Mouse (Mus musculus): ENCODE measurements at regions not wholly inside any gene's neighbourhood (a gene's known extent, or its start where the extent isn't known, plus 50 kb on each side); places are given as distances from the start of the nearest gene placed in this dataset.

GRCm38 (mm10) chr1:128860094-128860493 lies 268.0 kb upstream of the Cxcr4 start:
- Histone ChIP-seq H3K4me3 (ENCODE audit: low read depth, low read length) (no peak overlapping the region), H3K9me3 (ENCODE audit: control insufficient read depth, low read length) (no peaks in the 10 kb centered on the region), H3K9ac (ENCODE audit: low read length) (no peak overlapping the region), H3K27me3 (replicated peaks; ENCODE audit: control insufficient read depth, insufficient read depth, low read length) (no peaks in the 10 kb centered on the region), H3K36me3 (ENCODE audit: control insufficient read depth, insufficient read depth, low read length) (no peaks in the 10 kb centered on the region), H3K4me1 (replicated peaks; ENCODE audit: control insufficient read depth, insufficient read depth, low read length) (no peaks in the 10 kb centered on the region), H3K27ac (ENCODE audit: low read depth) (no peak overlapping the region), H3K4me2 (ENCODE audit: low read length) (no peak overlapping the region)
- ATAC-seq (replicated peaks; ENCODE audit: low FRiP score, low TSS enrichment, low read depth) (no peak), DNase-seq (ENCODE audit: low spot score) (no peak)
- 37% methylated on average over 7 of the region's 7 CpGs for WGBS

- Histone ChIP-seq H3K4me3 (ENCODE audit: low read depth, low read length) (no peak overlapping the region), H3K9ac (ENCODE audit: low read length) (no peak overlapping the region), H3K36me3 (ENCODE audit: control insufficient read depth, insufficient read depth, low read length) (no peaks in the 10 kb centered on the region), H3K27ac (ENCODE audit: low read depth) (no peak overlapping the region), H3K4me1 (replicated peaks; ENCODE audit: control insufficient read depth, insufficient read depth, low read length) (no peaks in the 10 kb centered on the region), H3K4me2 (ENCODE audit: low read length) (no peak overlapping the region), H3K27me3 (replicated peaks; ENCODE audit: control insufficient read depth, insufficient read depth, low read length) (no peaks in the 10 kb centered on the region), H3K9me3 (ENCODE audit: control insufficient read depth, low read length) (no peaks in the 10 kb centered on the region)
- DNase-seq (ENCODE audit: low spot score), result no peak
- ATAC-seq (replicated peaks; ENCODE audit: low FRiP score, low TSS enrichment, low read depth), result no peak
- 72% methylated on average over 2 of the region's 2 CpGs for WGBS
Observed at GRCm38 (mm10) chr1:128858661-128859060, 266.6 kb upstream of the Cxcr4 start.

DNA sequence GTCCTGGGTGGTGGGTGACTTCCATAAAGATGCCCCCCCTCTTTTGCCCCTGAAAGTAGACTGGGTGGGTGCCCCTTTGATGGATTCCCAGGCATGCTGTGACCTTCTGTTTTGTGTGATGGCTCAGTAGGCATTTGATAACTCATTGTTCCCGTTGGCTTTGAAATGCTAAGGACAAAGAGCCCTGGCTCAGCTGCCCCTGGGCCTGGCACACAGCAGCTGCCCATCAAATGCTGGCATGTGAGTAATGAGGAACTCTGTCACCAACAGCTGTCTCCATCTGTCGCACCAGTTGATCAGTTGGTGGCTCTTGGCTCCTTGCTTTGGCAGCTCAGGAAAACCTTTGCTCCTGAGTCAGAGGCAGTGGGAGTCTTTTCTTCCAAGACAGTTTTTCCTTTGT lies 264.8 kb upstream of the Cxcr4 start:
- no peak for DNase-seq (ENCODE audit: low spot score)
- H3K27me3 ChIP-seq (replicated peaks; ENCODE audit: control insufficient read depth, insufficient read depth, low read length), result no peaks in the 10 kb centered on the region
- H3K4me1 ChIP-seq (replicated peaks; ENCODE audit: control insufficient read depth, insufficient read depth, low read length), result no peaks in the 10 kb centered on the region
- no peak overlapping the region for H3K27ac ChIP-seq (ENCODE audit: low read depth)
- 64% methylated on average over 2 of the region's 2 CpGs for WGBS
- no peak for ATAC-seq (replicated peaks; ENCODE audit: low FRiP score, low TSS enrichment, low read depth)
- no peaks in the 10 kb centered on the region for H3K9me3 ChIP-seq (ENCODE audit: control insufficient read depth, low read length)
- H3K9ac ChIP-seq (ENCODE audit: low read length), result no peak overlapping the region
- no peak overlapping the region for H3K4me2 ChIP-seq (ENCODE audit: low read length)
- H3K36me3 ChIP-seq (ENCODE audit: control insufficient read depth, insufficient read depth, low read length), result no peaks in the 10 kb centered on the region
- no peak overlapping the region for H3K4me3 ChIP-seq (ENCODE audit: low read depth, low read length)

GRCm38 (mm10) chr1:128854649-128855048 lies 262.6 kb upstream of the Cxcr4 start:
- H3K27me3 ChIP-seq (replicated peaks; ENCODE audit: control insufficient read depth, insufficient read depth, low read length), result no peaks in the 10 kb centered on the region
- DNase-seq (ENCODE audit: low spot score) (no peak), ATAC-seq (replicated peaks; ENCODE audit: low FRiP score, low TSS enrichment, low read depth) (no peak)
- no peaks in the 10 kb centered on the region for H3K4me1 ChIP-seq (replicated peaks; ENCODE audit: control insufficient read depth, insufficient read depth, low read length)
- H3K4me2 ChIP-seq (ENCODE audit: low read length), result no peak overlapping the region
- H3K27ac ChIP-seq (ENCODE audit: low read depth), result no peak overlapping the region
- H3K4me3 ChIP-seq (ENCODE audit: low read depth, low read length), result no peak overlapping the region
- no peaks in the 10 kb centered on the region for H3K9me3 ChIP-seq (ENCODE audit: control insufficient read depth, low read length)
- no peak overlapping the region for H3K9ac ChIP-seq (ENCODE audit: low read length)
- H3K36me3 ChIP-seq (ENCODE audit: control insufficient read depth, insufficient read depth, low read length), result no peaks in the 10 kb centered on the region
- 49% methylated on average over 9 of the region's 9 CpGs for WGBS

GRCm38 (mm10) chr1:128853286-128853685 lies 261.2 kb upstream of the Cxcr4 start:
- no peak overlapping the region for H3K4me3 ChIP-seq (ENCODE audit: low read depth, low read length)
- WGBS, result 83% methylated on average over 9 of the region's 10 CpGs
- H3K9ac ChIP-seq (ENCODE audit: low read length), result no peak overlapping the region
- no peaks in the 10 kb centered on the region for H3K4me1 ChIP-seq (replicated peaks; ENCODE audit: control insufficient read depth, insufficient read depth, low read length)
- H3K4me2 ChIP-seq (ENCODE audit: low read length), result no peak overlapping the region
- no peaks in the 10 kb centered on the region for H3K36me3 ChIP-seq (ENCODE audit: control insufficient read depth, insufficient read depth, low read length)
- H3K9me3 ChIP-seq (ENCODE audit: control insufficient read depth, low read length), result no peaks in the 10 kb centered on the region
- no peak for ATAC-seq (replicated peaks; ENCODE audit: low FRiP score, low TSS enrichment, low read depth)
- no peaks in the 10 kb centered on the region for H3K27me3 ChIP-seq (replicated peaks; ENCODE audit: control insufficient read depth, insufficient read depth, low read length)
- no peak for DNase-seq (ENCODE audit: low spot score)
- H3K27ac ChIP-seq (ENCODE audit: low read depth), result no peak overlapping the region

GRCm38 (mm10) chr1:128837361-128837760 lies 245.3 kb upstream of the Cxcr4 start:
- Histone ChIP-seq H3K27me3 (replicated peaks; ENCODE audit: control insufficient read depth, insufficient read depth, low read length) (no peaks in the 10 kb centered on the region), H3K4me2 (ENCODE audit: low read length) (no peak overlapping the region), H3K27ac (ENCODE audit: low read depth) (no peak overlapping the region), H3K36me3 (ENCODE audit: control insufficient read depth, insufficient read depth, low read length) (no peaks in the 10 kb centered on the region), H3K9ac (ENCODE audit: low read length) (no peak overlapping the region), H3K4me3 (ENCODE audit: low read depth, low read length) (no peak overlapping the region), H3K4me1 (replicated peaks; ENCODE audit: control insufficient read depth, insufficient read depth, low read length) (no peaks in the 10 kb centered on the region), H3K9me3 (ENCODE audit: control insufficient read depth, low read length) (no peaks in the 10 kb centered on the region)
- ATAC-seq (replicated peaks; ENCODE audit: low FRiP score, low TSS enrichment, low read depth) (no peak), DNase-seq (ENCODE audit: low spot score) (no peak)
- WGBS, result 89% methylated on average over 4 of the region's 4 CpGs

DNA sequence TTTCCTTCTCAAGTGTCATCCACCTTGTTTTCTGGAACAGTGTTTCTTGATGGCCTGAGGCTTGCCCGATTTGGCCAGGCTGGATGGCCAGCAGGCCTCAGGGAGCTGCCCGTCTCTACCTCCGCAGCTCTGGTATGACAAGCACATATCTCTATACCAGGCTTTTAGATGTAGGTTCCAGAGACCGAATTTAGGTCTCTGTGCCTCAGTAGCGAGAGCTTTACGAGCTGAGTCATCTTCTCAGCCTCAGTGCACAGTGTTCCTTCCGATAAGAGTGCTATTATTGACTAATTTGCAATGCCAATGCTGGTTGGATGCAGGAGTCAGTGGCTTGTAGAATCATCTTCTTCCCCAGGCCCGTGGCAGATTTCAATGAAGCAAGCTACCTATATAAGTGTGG lies 243.4 kb upstream of the Cxcr4 start:
- ATAC-seq (replicated peaks; ENCODE audit: low FRiP score, low TSS enrichment, low read depth), result no peak
- Histone ChIP-seq H3K4me2 (ENCODE audit: low read length) (no peak overlapping the region), H3K36me3 (ENCODE audit: control insufficient read depth, insufficient read depth, low read length) (no peaks in the 10 kb centered on the region), H3K4me1 (replicated peaks; ENCODE audit: control insufficient read depth, insufficient read depth, low read length) (no peaks in the 10 kb centered on the region), H3K27me3 (replicated peaks; ENCODE audit: control insufficient read depth, insufficient read depth, low read length) (no peaks in the 10 kb centered on the region), H3K27ac (ENCODE audit: low read depth) (no peak overlapping the region), H3K4me3 (ENCODE audit: low read depth, low read length) (no peak overlapping the region), H3K9me3 (ENCODE audit: control insufficient read depth, low read length) (no peaks in the 10 kb centered on the region), H3K9ac (ENCODE audit: low read length) (no peak overlapping the region)
- no peak for DNase-seq (ENCODE audit: low spot score)
- WGBS, result 83% methylated on average over 8 of the region's 8 CpGs

DNA sequence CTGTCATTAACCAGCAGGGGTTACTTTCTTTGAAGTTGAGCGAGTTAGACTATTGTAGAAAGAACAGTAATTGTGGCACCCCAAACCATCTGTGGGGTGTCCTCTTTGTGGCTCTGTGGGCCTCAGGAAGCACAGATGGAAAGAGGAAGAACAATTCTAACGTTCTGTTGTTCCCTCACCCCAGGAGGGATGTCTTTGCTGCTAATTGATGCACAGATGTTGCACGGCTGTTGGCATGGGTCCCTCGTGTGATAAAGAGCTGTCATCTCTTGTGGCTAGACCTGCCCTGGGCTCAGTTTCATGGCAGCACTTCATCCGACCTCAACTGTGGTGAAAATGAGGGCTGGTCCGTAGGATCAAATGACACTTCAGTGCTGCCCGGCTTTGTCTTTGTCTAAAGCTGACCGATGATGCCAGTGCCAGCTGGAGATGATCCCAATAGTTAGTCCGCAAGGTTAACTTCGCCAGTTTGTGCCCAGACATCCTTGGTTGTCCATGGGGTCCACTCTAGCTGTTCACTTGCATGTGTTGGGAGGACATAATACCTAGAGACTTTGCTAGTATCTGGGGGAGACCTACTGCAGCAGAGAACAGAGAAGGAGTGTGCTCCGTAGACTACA lies 241.1 kb upstream of the Cxcr4 start:
- H3K4me3 ChIP-seq (ENCODE audit: low read depth, low read length), result no peak overlapping the region
- ATAC-seq (replicated peaks; ENCODE audit: low FRiP score, low TSS enrichment, low read depth), result no peak

GRCm38 (mm10) chr1:128832201-128832883 lies 240.2 kb upstream of the Cxcr4 start:
- H3K4me1 ChIP-seq (replicated peaks; ENCODE audit: control insufficient read depth, insufficient read depth, low read length), result no peaks in the 10 kb centered on the region
- H3K36me3 ChIP-seq (ENCODE audit: control insufficient read depth, insufficient read depth, low read length), result no peaks in the 10 kb centered on the region
- H3K4me2 ChIP-seq (ENCODE audit: low read length), result peak overlapping the region; percentile 61
- WGBS, result 17% methylated on average over 18 of the region's 18 CpGs
- ATAC-seq (replicated peaks; ENCODE audit: low FRiP score, low TSS enrichment, low read depth), result peak; percentile 80
- peak; percentile 94 for DNase-seq (ENCODE audit: low spot score)
- H3K27me3 ChIP-seq (replicated peaks; ENCODE audit: control insufficient read depth, insufficient read depth, low read length), result no peaks in the 10 kb centered on the region
- H3K4me3 ChIP-seq (ENCODE audit: low read depth, low read length), result peak overlapping the region; percentile 38
- peak overlapping the region; percentile 45 for H3K9ac ChIP-seq (ENCODE audit: low read length)
- H3K27ac ChIP-seq (ENCODE audit: low read depth), result no peak overlapping the region
- H3K9me3 ChIP-seq (ENCODE audit: control insufficient read depth, low read length), result no peaks in the 10 kb centered on the region

More for the DNA sequence above, 241.1 kb upstream of the Cxcr4 start:
- no peak for DNase-seq (ENCODE audit: low spot score)
- H3K9ac ChIP-seq (ENCODE audit: low read length), result no peak overlapping the region
- no peak overlapping the region for H3K27ac ChIP-seq (ENCODE audit: low read depth)
- H3K4me1 ChIP-seq (replicated peaks; ENCODE audit: control insufficient read depth, insufficient read depth, low read length), result no peaks in the 10 kb centered on the region
- no peaks in the 10 kb centered on the region for H3K36me3 ChIP-seq (ENCODE audit: control insufficient read depth, insufficient read depth, low read length)
- no peaks in the 10 kb centered on the region for H3K27me3 ChIP-seq (replicated peaks; ENCODE audit: control insufficient read depth, insufficient read depth, low read length)
- H3K4me2 ChIP-seq (ENCODE audit: low read length), result no peak overlapping the region
- H3K9me3 ChIP-seq (ENCODE audit: control insufficient read depth, low read length), result no peaks in the 10 kb centered on the region
- WGBS, result 57% methylated on average over 11 of the region's 11 CpGs
